Mouse (Mus musculus): Measurements from ENCODE around the gene Ppp2r5c. TPM values are rescaled to one million over a fixed set of nuclear protein-coding genes. Genes with fewer than 3 reads are reported as not detected.

Gene Ppp2r5c
- polyA plus RNA-seq, 1 experiment: 59.4 TPM

DNA sequence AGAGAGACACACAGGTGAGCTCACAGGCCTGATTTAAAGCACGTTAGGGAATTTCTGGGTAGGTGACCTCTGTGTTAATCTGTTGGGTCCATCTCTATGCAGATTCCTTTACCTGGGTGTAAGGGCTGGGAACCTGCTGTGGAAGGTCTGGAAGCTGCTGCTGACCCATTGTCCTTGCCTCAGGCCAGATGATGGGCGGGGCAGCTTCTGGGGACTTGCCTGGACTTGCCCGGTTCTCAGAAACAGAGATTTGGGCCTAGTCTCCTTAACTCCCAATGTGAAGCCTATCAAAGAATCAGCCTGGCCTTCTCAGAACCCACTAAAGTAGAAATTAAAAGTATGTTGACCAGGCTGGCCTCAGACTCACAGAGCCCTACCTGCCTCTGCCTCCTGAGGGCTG is 25.3 kb downstream of the Ppp2r5c start:
- Histone ChIP-seq H3K4me1 (ENCODE audit: control insufficient read depth, insufficient read depth, low read length) (no peaks in the 10 kb centered on the region), H3K4me3 (replicated peaks; ENCODE audit: control insufficient read depth, low read depth, low read length) (no peak overlapping the region), H3K27ac (ENCODE audit: control insufficient read depth, insufficient read depth, low read depth, low read length, poor library complexity) (no peak overlapping the region)
- WGBS: 89% methylated on average over 3 of the region's 3 CpGs
- no peak for TF ChIP-seq POLR2A (IDR thresholded peaks at IDR 0.05; ENCODE audit: borderline replicate concordance, control insufficient read depth, low read depth, low read length)
- no peak for TF ChIP-seq CTCF (IDR thresholded peaks at IDR 0.05; ENCODE audit: control insufficient read depth, insufficient read depth, low read length)

DNA sequence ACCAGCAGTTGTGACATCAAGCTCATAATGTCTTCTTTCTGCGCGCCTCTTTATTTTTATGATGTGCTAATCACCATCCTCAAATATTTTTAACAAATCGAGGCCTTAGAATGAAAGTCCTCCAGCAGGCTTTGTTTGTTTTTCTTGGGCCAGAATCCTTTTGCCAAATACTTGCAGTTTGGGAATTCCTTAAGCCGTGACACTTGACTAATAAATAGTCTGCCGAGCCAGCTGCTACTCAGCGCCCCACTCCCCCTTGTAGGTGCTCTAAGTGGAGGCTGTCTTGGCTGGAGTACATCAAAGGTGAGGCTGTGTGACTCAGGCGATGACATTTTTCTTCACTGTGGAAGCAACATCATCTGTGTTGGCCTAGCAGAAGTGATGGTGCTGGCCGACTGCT is 27.6 kb downstream of the Ppp2r5c start:
- WGBS: 86% methylated on average over 8 of the region's 8 CpGs
- H3K27ac ChIP-seq (ENCODE audit: control insufficient read depth, insufficient read depth, low read depth, low read length, poor library complexity): no peak overlapping the region
- no peaks in the 10 kb centered on the region for H3K4me1 ChIP-seq (ENCODE audit: control insufficient read depth, insufficient read depth, low read length)
- TF ChIP-seq CTCF (IDR thresholded peaks at IDR 0.05; ENCODE audit: control insufficient read depth, insufficient read depth, low read length) (no peak), POLR2A (IDR thresholded peaks at IDR 0.05; ENCODE audit: borderline replicate concordance, control insufficient read depth, low read depth, low read length) (no peak)
- H3K4me3 ChIP-seq (replicated peaks; ENCODE audit: control insufficient read depth, low read depth, low read length): no peak overlapping the region

DNA sequence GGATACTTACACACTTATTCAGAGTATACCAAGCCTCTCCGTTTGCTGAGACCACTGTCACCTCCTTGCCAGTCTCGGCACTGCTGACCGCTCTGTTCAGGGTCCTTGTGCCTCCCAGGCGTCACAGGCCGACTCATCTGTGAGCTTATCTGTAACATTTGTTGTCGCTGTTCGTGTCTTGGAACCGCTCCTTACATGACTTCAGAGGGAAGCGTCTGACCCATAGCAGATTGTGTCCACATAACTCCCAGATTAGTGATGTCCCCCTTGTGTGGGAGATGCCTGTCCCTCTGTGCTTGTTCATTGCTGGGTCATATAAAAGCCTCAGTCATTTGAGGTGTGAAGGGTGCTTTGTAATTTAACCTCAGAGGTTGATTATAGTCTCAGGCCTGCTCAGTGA is 29.6 kb downstream of the Ppp2r5c start:
- TF ChIP-seq CTCF (IDR thresholded peaks at IDR 0.05; ENCODE audit: control insufficient read depth, insufficient read depth, low read length) (no peak), POLR2A (IDR thresholded peaks at IDR 0.05; ENCODE audit: borderline replicate concordance, control insufficient read depth, low read depth, low read length) (no peak)
- Histone ChIP-seq H3K4me1 (ENCODE audit: control insufficient read depth, insufficient read depth, low read length) (no peaks in the 10 kb centered on the region), H3K4me3 (replicated peaks; ENCODE audit: control insufficient read depth, low read depth, low read length) (no peak overlapping the region), H3K27ac (ENCODE audit: control insufficient read depth, insufficient read depth, low read depth, low read length, poor library complexity) (no peak overlapping the region)
- WGBS: 86% methylated on average over 9 of the region's 9 CpGs

DNA sequence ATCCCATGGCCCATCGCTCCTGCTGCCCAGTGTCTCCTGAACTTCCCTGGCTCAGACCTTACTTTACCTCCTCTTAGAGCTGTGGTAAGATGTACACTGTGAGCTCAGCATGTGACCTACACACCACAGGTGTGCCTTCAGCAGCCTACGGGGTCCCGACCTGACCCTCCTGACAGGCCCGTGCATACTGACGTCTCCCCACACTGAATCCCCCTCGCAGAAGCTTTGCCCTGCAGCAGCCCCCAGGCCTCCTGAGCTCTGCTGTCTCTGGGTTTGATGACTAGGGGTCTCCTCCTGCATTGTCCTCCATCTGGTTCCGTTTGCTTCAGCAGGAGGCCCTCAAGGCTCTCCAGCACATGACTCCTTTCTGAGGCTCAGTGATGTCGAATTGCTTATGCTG is 31.0 kb downstream of the Ppp2r5c start:
- TF ChIP-seq CTCF (IDR thresholded peaks at IDR 0.05; ENCODE audit: control insufficient read depth, insufficient read depth, low read length): no peak
- TF ChIP-seq POLR2A (IDR thresholded peaks at IDR 0.05; ENCODE audit: borderline replicate concordance, control insufficient read depth, low read depth, low read length): no peak
- WGBS: 83% methylated on average over 8 of the region's 8 CpGs
- H3K4me1 ChIP-seq (ENCODE audit: control insufficient read depth, insufficient read depth, low read length): no peaks in the 10 kb centered on the region
- H3K27ac ChIP-seq (ENCODE audit: control insufficient read depth, insufficient read depth, low read depth, low read length, poor library complexity): no peak overlapping the region
- no peak overlapping the region for H3K4me3 ChIP-seq (replicated peaks; ENCODE audit: control insufficient read depth, low read depth, low read length)

DNA sequence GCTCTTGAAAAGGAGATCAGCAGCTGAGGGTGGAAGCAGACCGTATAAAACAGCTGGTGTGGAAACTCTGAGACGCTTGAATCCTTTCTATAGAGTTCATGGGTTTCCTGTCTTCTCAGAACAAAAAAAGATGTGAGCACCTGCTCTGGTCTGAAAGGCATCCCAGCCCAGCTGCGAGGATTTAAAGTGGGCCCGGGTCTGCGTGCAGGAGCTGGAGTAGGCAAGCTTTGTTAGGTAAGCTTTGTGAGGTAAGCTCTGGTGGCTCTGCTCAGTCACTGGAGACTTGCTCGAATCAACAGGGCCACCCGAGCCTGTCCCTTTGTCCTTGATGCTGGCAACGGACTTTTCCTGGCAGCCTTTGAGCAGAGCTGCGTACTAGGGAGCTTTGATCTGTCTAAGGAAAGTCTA is 31.7 kb downstream of the Ppp2r5c start:
- Histone ChIP-seq H3K4me3 (replicated peaks; ENCODE audit: control insufficient read depth, low read depth, low read length) (no peak overlapping the region), H3K27ac (ENCODE audit: control insufficient read depth, insufficient read depth, low read depth, low read length, poor library complexity) (no peak overlapping the region), H3K4me1 (ENCODE audit: control insufficient read depth, insufficient read depth, low read length) (no peaks in the 10 kb centered on the region)
- WGBS: 85% methylated on average over 9 of the region's 9 CpGs
- TF ChIP-seq CTCF (IDR thresholded peaks at IDR 0.05; ENCODE audit: control insufficient read depth, insufficient read depth, low read length) (no peak), POLR2A (IDR thresholded peaks at IDR 0.05; ENCODE audit: borderline replicate concordance, control insufficient read depth, low read depth, low read length) (no peak)

DNA sequence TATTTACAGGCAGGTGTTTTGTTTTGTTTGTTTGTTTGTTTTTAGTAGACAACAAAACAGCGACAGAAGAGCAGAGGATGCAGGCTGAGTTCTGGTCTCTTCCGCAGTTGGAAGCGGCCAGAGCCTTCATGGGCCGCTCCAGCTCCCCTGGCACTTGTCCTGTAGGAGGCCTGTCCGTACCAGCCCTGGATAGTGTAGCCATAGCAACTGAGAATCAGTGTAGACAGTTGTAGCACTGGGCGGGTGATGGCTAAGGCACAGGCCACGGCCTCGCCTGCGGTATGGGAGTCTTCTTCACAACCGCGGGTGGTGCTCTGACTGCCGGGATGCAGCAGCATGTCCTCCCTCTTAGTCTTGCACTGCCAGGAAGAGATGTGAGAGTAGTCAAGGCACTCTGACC is 32.3 kb downstream of the Ppp2r5c start:
- 90% methylated on average over 12 of the region's 12 CpGs for WGBS
- TF ChIP-seq POLR2A (IDR thresholded peaks at IDR 0.05; ENCODE audit: borderline replicate concordance, control insufficient read depth, low read depth, low read length) (no peak), CTCF (IDR thresholded peaks at IDR 0.05; ENCODE audit: control insufficient read depth, insufficient read depth, low read length) (no peak)
- H3K27ac ChIP-seq (ENCODE audit: control insufficient read depth, insufficient read depth, low read depth, low read length, poor library complexity): no peak overlapping the region
- H3K4me1 ChIP-seq (ENCODE audit: control insufficient read depth, insufficient read depth, low read length): no peaks in the 10 kb centered on the region
- no peak overlapping the region for H3K4me3 ChIP-seq (replicated peaks; ENCODE audit: control insufficient read depth, low read depth, low read length)

DNA sequence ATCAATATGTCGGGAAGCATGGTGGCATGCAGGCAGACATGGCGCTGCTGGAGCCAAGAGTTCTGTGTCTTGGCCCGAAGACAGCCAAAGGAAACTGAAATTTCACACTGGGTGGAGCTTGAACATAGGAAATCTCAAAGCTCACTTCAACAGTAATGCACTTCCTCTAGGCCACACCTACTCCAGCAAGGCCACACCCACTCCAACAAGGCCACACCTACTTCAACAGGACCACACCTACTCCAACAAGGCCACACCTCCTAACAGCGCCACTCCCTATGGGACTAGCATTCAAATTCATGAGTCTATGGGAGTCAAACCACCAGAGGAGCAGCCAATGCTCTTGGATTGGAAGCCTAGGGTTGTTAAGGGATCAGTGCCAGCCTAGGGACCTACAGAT is 33.8 kb downstream of the Ppp2r5c start:
- H3K27ac ChIP-seq (ENCODE audit: control insufficient read depth, insufficient read depth, low read depth, low read length, poor library complexity): no peak overlapping the region
- H3K4me1 ChIP-seq (ENCODE audit: control insufficient read depth, insufficient read depth, low read length): no peaks in the 10 kb centered on the region
- no peak for TF ChIP-seq POLR2A (IDR thresholded peaks at IDR 0.05; ENCODE audit: borderline replicate concordance, control insufficient read depth, low read depth, low read length)
- TF ChIP-seq CTCF (IDR thresholded peaks at IDR 0.05; ENCODE audit: control insufficient read depth, insufficient read depth, low read length): no peak
- H3K4me3 ChIP-seq (replicated peaks; ENCODE audit: control insufficient read depth, low read depth, low read length): no peak overlapping the region
- 89% methylated on average over 4 of the region's 4 CpGs for WGBS

DNA sequence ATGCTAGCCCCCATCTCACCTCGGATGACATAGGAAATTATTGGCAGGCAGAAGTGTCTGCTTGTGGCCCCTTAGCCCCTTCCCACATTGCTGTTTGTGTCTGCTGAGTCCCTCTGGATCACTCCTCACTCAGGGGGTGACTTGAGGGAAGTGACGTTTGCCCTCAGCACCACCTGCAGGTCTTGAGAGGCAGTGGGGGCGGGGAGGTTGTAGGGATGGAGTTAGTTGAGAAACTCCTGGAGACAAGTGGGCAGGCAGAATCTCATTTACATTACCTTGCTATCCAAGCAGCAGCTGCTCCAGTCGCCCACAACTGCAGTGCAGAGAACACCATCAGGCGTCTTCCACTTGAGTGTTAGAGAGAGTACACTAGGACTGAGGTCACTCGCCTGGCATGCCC is 36.8 kb downstream of the Ppp2r5c start:
- TF ChIP-seq POLR2A (IDR thresholded peaks at IDR 0.05; ENCODE audit: borderline replicate concordance, control insufficient read depth, low read depth, low read length) (no peak), CTCF (IDR thresholded peaks at IDR 0.05; ENCODE audit: control insufficient read depth, insufficient read depth, low read length) (no peak)
- WGBS: 68% methylated on average over 6 of the region's 6 CpGs
- Histone ChIP-seq H3K4me3 (replicated peaks; ENCODE audit: control insufficient read depth, low read depth, low read length) (no peak overlapping the region), H3K27ac (ENCODE audit: control insufficient read depth, insufficient read depth, low read depth, low read length, poor library complexity) (no peak overlapping the region), H3K4me1 (ENCODE audit: control insufficient read depth, insufficient read depth, low read length) (peaks cover 3% of the 10 kb centered on the region)

Measured in bone marrow, adult 2 months (tissue).